Mouse (Mus musculus): Measurements from ENCODE around the gene Sufu. TPM values are rescaled to one million over a fixed set of nuclear protein-coding genes. Genes with fewer than 3 reads are reported as not detected.

Gene Sufu
- polyA plus RNA-seq, 1 experiment from 2014 or later, result 20.5 TPM

- ATAC-seq, result peak; percentile 75
- Histone ChIP-seq H3K9me3 (ENCODE audit: control insufficient read depth, low read length) (no peaks in the 10 kb centered on the region), H3K27ac (ENCODE audit: low read length) (peak overlapping the region; percentile 66)
Measured at GRCm38 (mm10) chr19:46357344-46358280, 39.1 kb upstream of the Sufu start.

GRCm38 (mm10) chr19:46358381-46358780 is 38.3 kb upstream of the Sufu start:
- H3K36me3 ChIP-seq (ENCODE audit: control insufficient read depth, insufficient read depth, low read length), result no peaks in the 10 kb centered on the region
- no peaks in the 10 kb centered on the region for H3K27me3 ChIP-seq (replicated peaks; ENCODE audit: control insufficient read depth, insufficient read depth, low read length)
- peak overlapping the region; percentile 71 for H3K4me2 ChIP-seq (ENCODE audit: low read depth, low read length)
- peak overlapping the region; percentile 66 for H3K27ac ChIP-seq (ENCODE audit: low read length)
- WGBS, result 59% methylated on average over 4 of the region's 4 CpGs
- H3K9me3 ChIP-seq (ENCODE audit: control insufficient read depth, low read length), result no peaks in the 10 kb centered on the region
- H3K9ac ChIP-seq (ENCODE audit: low read depth, low read length), result peak overlapping the region; percentile 73
- peaks cover 5% of the 10 kb centered on the region; the same call in 1 of the 2 replicates for H3K4me1 ChIP-seq (ENCODE audit: control insufficient read depth, insufficient read depth, low read length)
- peak; percentile 34 for ATAC-seq
- peak overlapping the region; percentile 60; the same call in 1 of the 2 replicates for H3K4me3 ChIP-seq (ENCODE audit: low read length)

More at GRCm38 (mm10) chr19:46357344-46358280, 39.1 kb upstream of the Sufu start:
- H3K4me3 ChIP-seq (ENCODE audit: low read length), result peak overlapping the region; percentile 60
- peak overlapping the region; percentile 73 for H3K9ac ChIP-seq (ENCODE audit: low read depth, low read length)
- WGBS, result 17% methylated on average over 25 of the region's 25 CpGs
- H3K4me2 ChIP-seq (ENCODE audit: low read depth, low read length), result peak overlapping the region; percentile 71
- no peaks in the 10 kb centered on the region for H3K36me3 ChIP-seq (ENCODE audit: control insufficient read depth, insufficient read depth, low read length)
- H3K27me3 ChIP-seq (replicated peaks; ENCODE audit: control insufficient read depth, insufficient read depth, low read length), result no peaks in the 10 kb centered on the region
- peaks cover 5% of the 10 kb centered on the region; the same call in 1 of the 2 replicates for H3K4me1 ChIP-seq (ENCODE audit: control insufficient read depth, insufficient read depth, low read length)

DNA sequence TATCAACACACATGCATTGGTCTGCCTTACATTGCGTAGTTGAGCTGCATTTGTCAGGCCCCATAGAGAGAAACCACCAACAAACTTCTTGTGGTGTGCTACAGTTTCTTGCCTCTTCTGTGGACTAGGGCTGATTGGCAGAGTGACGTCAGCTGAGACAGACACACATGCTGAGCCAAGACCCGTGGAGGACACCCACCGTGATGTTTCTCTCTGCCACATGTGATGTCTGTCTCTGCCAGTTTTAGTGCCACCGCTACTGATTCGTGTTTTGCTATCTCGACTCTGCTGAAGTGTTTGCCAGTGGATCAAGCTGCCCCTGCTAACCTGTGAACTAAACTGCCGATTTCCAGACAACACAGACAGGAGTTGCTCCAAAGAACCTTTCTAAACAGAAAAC is 34.6 kb upstream of the Sufu start:
- no peak for ATAC-seq
- no peaks in the 10 kb centered on the region for H3K9me3 ChIP-seq (ENCODE audit: control insufficient read depth, low read length)
- no peaks in the 10 kb centered on the region for H3K36me3 ChIP-seq (ENCODE audit: control insufficient read depth, insufficient read depth, low read length)
- H3K9ac ChIP-seq (ENCODE audit: low read depth, low read length), result no peak overlapping the region
- H3K4me1 ChIP-seq (ENCODE audit: control insufficient read depth, insufficient read depth, low read length), result peaks cover 5% of the 10 kb centered on the region; the same call in 1 of the 2 replicates
- H3K27me3 ChIP-seq (replicated peaks; ENCODE audit: control insufficient read depth, insufficient read depth, low read length), result no peaks in the 10 kb centered on the region
- no peak overlapping the region for H3K27ac ChIP-seq (ENCODE audit: low read length)
- H3K4me3 ChIP-seq (ENCODE audit: low read length), result no peak overlapping the region
- H3K4me2 ChIP-seq (ENCODE audit: low read depth, low read length), result no peak overlapping the region
- WGBS, result 85% methylated on average over 8 of the region's 8 CpGs

GRCm38 (mm10) chr19:46363294-46364009 is 33.2 kb upstream of the Sufu start:
- Histone ChIP-seq H3K4me1 (ENCODE audit: control insufficient read depth, insufficient read depth, low read length) (no peaks in the 10 kb centered on the region; the same call in 1 of the 2 replicates), H3K36me3 (ENCODE audit: control insufficient read depth, insufficient read depth, low read length) (no peaks in the 10 kb centered on the region), H3K27ac (ENCODE audit: low read length) (no peak overlapping the region), H3K4me3 (ENCODE audit: low read length) (no peak overlapping the region), H3K27me3 (replicated peaks; ENCODE audit: control insufficient read depth, insufficient read depth, low read length) (no peaks in the 10 kb centered on the region), H3K9ac (ENCODE audit: low read depth, low read length) (no peak overlapping the region), H3K4me2 (ENCODE audit: low read depth, low read length) (no peak overlapping the region), H3K9me3 (ENCODE audit: control insufficient read depth, low read length) (no peaks in the 10 kb centered on the region)
- 85% methylated on average over 11 of the region's 11 CpGs for WGBS
- no peak for ATAC-seq

DNA sequence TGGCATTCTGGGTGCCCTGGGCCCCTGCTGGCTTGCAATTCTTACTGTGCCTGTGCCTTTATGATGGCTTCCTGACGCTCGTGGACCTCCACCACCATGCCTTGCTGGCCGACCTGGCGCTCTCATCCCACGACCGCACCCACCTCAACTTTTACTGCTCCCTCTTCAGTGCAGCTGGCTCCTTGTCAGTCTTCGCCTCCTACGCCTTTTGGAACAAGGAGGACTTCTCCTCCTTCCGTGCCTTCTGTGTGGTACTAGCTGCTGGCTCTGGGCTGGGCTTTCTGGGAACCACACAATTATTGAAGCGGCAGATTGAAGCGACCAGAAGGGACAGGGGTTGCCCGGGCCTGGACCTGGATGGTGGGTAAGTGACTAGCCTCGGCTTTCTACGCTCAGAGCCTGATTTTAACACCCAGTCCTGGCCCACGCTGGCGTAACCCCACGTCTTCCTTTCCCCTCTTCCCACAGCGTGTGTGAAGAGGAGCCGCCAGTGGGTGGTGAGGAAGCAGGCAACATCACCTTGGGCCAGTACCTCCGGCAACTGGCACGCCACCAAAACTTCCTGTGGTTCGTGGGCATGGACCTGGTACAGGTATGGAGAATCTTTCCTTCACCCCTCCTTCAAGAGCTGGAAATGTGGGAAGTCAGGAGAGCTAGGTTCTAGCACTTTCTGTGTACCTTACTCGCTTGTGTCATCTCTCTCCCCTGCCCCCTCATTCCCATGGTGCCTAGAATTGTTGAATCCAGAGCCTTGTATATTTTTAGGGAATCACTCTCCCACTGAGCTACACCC is 28.7 kb upstream of the Sufu start:
- ATAC-seq, result no peak
- Histone ChIP-seq H3K9me3 (ENCODE audit: control insufficient read depth, low read length) (no peaks in the 10 kb centered on the region; the same call in 1 of the 2 replicates), H3K27me3 (replicated peaks; ENCODE audit: control insufficient read depth, insufficient read depth, low read length) (no peaks in the 10 kb centered on the region), H3K4me3 (ENCODE audit: low read length) (no peak overlapping the region), H3K4me2 (ENCODE audit: low read depth, low read length) (no peak overlapping the region), H3K4me1 (ENCODE audit: control insufficient read depth, insufficient read depth, low read length) (no peaks in the 10 kb centered on the region), H3K36me3 (ENCODE audit: control insufficient read depth, insufficient read depth, low read length) (no peaks in the 10 kb centered on the region), H3K9ac (ENCODE audit: low read depth, low read length) (no peak overlapping the region), H3K27ac (ENCODE audit: low read length) (no peak overlapping the region)
- 83% methylated on average over 23 of the region's 23 CpGs for WGBS

DNA sequence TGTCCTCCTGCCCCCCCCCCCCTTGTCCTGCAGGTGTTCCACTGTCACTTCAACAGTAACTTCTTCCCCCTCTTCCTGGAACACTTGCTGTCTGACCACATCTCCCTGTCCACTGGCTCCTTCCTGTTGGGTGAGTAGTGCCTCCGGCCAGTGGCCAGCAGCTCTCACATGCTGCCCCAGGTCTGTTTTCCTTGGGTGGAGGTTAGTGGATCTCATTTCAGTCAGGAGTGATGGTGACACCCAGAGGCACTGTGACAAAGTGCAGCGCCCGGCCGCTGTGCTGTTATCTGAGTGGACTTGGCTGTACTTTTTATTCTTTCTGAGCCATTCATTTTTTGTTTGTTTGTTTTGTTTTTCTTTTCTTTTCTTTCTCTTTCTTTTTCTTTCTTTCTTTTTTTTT is 27.5 kb upstream of the Sufu start:
- peak; percentile 74; the same call in 1 of the 2 replicates for ATAC-seq

DNA sequence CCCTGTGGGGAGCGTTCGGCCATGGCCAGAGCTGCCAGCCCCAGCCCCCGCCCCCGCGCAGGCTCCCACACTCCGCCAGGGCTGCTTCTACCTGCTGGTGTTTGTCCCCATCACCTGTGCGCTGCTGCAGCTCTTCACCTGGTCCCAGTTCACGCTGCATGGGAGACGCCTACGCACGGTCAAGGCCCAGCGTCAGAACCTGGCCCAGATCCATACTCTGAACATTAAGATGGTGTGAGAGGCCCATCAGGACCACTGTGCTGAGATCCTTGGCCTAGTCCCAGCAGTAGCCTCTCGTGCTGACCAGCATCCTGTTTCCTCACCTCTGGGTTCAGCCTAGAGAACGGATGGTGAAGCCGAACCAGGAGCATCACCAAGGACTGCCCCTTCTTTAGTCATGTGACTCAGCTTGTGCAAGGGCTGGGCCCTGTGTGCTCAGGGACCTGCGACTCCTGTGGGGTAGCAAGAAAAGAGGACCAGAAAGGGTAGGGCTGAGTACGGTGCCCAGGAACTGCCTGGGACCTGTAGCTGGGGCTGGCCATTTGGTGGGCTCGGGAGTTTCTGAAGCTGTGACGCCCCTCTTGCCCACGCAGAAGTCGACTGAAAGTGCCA is 22.1 kb upstream of the Sufu start:
- Histone ChIP-seq H3K4me1 (ENCODE audit: control insufficient read depth, insufficient read depth, low read length) (no peaks in the 10 kb centered on the region), H3K4me2 (ENCODE audit: low read depth, low read length) (no peak overlapping the region), H3K27me3 (replicated peaks; ENCODE audit: control insufficient read depth, insufficient read depth, low read length) (no peaks in the 10 kb centered on the region), H3K36me3 (ENCODE audit: control insufficient read depth, insufficient read depth, low read length) (peaks cover 10% of the 10 kb centered on the region), H3K9me3 (ENCODE audit: control insufficient read depth, low read length) (no peaks in the 10 kb centered on the region), H3K9ac (ENCODE audit: low read depth, low read length) (no peak overlapping the region), H3K27ac (ENCODE audit: low read length) (no peak overlapping the region), H3K4me3 (ENCODE audit: low read length) (no peak overlapping the region)
- 56% methylated on average over 21 of the region's 21 CpGs for WGBS
- ATAC-seq, result peak; percentile 26; the same call in 1 of the 2 replicates

More for the DNA sequence above, 27.5 kb upstream of the Sufu start:
- Histone ChIP-seq H3K4me1 (ENCODE audit: control insufficient read depth, insufficient read depth, low read length) (no peaks in the 10 kb centered on the region), H3K27me3 (replicated peaks; ENCODE audit: control insufficient read depth, insufficient read depth, low read length) (no peaks in the 10 kb centered on the region), H3K36me3 (ENCODE audit: control insufficient read depth, insufficient read depth, low read length) (no peaks in the 10 kb centered on the region), H3K4me3 (ENCODE audit: low read length) (no peak overlapping the region), H3K9ac (ENCODE audit: low read depth, low read length) (no peak overlapping the region), H3K27ac (ENCODE audit: low read length) (no peak overlapping the region), H3K4me2 (ENCODE audit: low read depth, low read length) (no peak overlapping the region), H3K9me3 (ENCODE audit: control insufficient read depth, low read length) (no peaks in the 10 kb centered on the region; the same call in 1 of the 2 replicates)
- WGBS, result 19% methylated on average over 4 of the region's 4 CpGs

- Histone ChIP-seq H3K9me3 (ENCODE audit: control insufficient read depth, low read length) (no peaks in the 10 kb centered on the region), H3K36me3 (ENCODE audit: control insufficient read depth, insufficient read depth, low read length) (peaks cover 14% of the 10 kb centered on the region), H3K4me2 (ENCODE audit: low read depth, low read length) (no peak overlapping the region), H3K4me1 (ENCODE audit: control insufficient read depth, insufficient read depth, low read length) (no peaks in the 10 kb centered on the region), H3K4me3 (ENCODE audit: low read length) (no peak overlapping the region), H3K27ac (ENCODE audit: low read length) (no peak overlapping the region), H3K27me3 (replicated peaks; ENCODE audit: control insufficient read depth, insufficient read depth, low read length) (no peaks in the 10 kb centered on the region), H3K9ac (ENCODE audit: low read depth, low read length) (no peak overlapping the region)
- 57% methylated on average over 5 of the region's 5 CpGs for WGBS
- ATAC-seq, result no peak
Measured at GRCm38 (mm10) chr19:46375489-46375888, 21.2 kb upstream of the Sufu start.
